Mouse (Mus musculus) liver, embryonic 14.5 days (tissue): ENCODE measurements at regions not wholly inside any gene's neighbourhood (a gene's known extent, or its start where the extent isn't known, plus 50 kb on each side); places are given as distances from the start of the nearest gene placed in this dataset.

Experiments
- ATAC-seq: fragments of 200-750 bp; cut with Nextera tagmentation; 2 replicates; pipeline ENCODE4 v1.8.0; 2017; ENCODE audit warnings: moderate number of reproducible peaks, mild to moderate bottlenecking, moderate library complexity; ENCODE audit not compliant: insufficient read depth
- DNase-seq, 3 experiments: peaks; one replicate each; pipeline ENCODE4 v3.0.0-alpha.2; 2012 to 2013; ENCODE audit warnings: low read depth in 3 of 3, low spot score in 3 of 3
- H3K27ac ChIP-seq: fragments of 300-500 bp; sonication (generic); 2 replicates; pipeline ENCODE4 v1.5.1; 2014; ENCODE audit warnings: moderate library complexity, mild to moderate bottlenecking, control low read depth, inconsistent platforms
- H3K27me3 ChIP-seq: fragments of 300-500 bp; sonication (generic); 2 replicates; pipeline ENCODE4 v1.6.1; 2014; ENCODE audit warnings: mild to moderate bottlenecking, low read length, moderate library complexity; ENCODE audit not compliant: control insufficient read depth, insufficient read depth
- H3K36me3 ChIP-seq: fragments of 300-500 bp; sonication (generic); replicated peaks from 2 replicates; pipeline ENCODE4 v1.6.1; 2014; ENCODE audit warnings: low read depth; ENCODE audit not compliant: control insufficient read depth, insufficient read depth
- H3K4me1 ChIP-seq, 2 experiments: fragments of 200-500 bp in 1 of 2; fragments of 300-500 bp in 1 of 2; sonication (generic) in 1 of 2; replicated peaks; 2 replicates each; pipeline ENCODE4 v1.6.1; 2012 to 2014; ENCODE audit warnings: antibody characterized with exemption in 1 of 2, inconsistent platforms in 1 of 2, low read length in 1 of 2; ENCODE audit not compliant: control insufficient read depth in 2 of 2, insufficient read depth in 2 of 2
- H3K4me2 ChIP-seq: fragments of 300-500 bp; sonication (generic); 2 replicates; pipeline ENCODE4 v1.6.1; 2014; ENCODE audit warnings: low read depth, mild to moderate bottlenecking, control low read depth, moderate library complexity
- H3K4me3 ChIP-seq, 2 experiments: fragments of 200-500 bp in 1 of 2; fragments of 300-500 bp in 1 of 2; sonication (generic) in 1 of 2; 2 replicates each; pipeline ENCODE4 v1.5.1; 2012 to 2014; ENCODE audit warnings: low read depth in 2 of 2, low read length in 2 of 2, mild to moderate bottlenecking in 2 of 2, control low read depth in 1 of 2, inconsistent platforms in 1 of 2, moderate library complexity in 1 of 2; ENCODE audit not compliant: insufficient read depth in 1 of 2
- H3K9ac ChIP-seq: fragments of 300-500 bp; sonication (generic); replicated peaks from 2 replicates; pipeline ENCODE4 v1.6.1; 2014; ENCODE audit warnings: mild to moderate bottlenecking, control low read depth, moderate library complexity
- H3K9me3 ChIP-seq: fragments of 300-500 bp; sonication (generic); 2 replicates; pipeline ENCODE4 v1.6.1; 2016; ENCODE audit warnings: low read length, mixed read lengths; ENCODE audit not compliant: control insufficient read depth
- CTCF ChIP-seq: IDR thresholded peaks from 2 replicates; pipeline ENCODE4 v1.5.1; 2016; ENCODE audit warnings: antibody characterized with exemption, low read depth, control low read depth
- EP300 ChIP-seq: IDR thresholded peaks from 2 replicates; pipeline ENCODE4 v1.6.1; 2016; ENCODE audit warnings: antibody characterized with exemption, low read depth
- WGBS: fragments of 180-500 bp; shearing (Covaris S2); extraction: QIAGEN DNeasy Blood & Tissue Kit; methylation state at CpG from one replicate; pipeline ENCODE4 v1.1.7; 2014; ENCODE audit not compliant: insufficient replicate concordance; 5-methylcytosine and 5-hydroxymethylcytosine counted together

- no peak for ATAC-seq
These were observed 952.8 kb downstream of the 4930447A16Rik start for GRCm38 (mm10) chr15:38378106-38378505.

GRCm38 (mm10) chr15:38387617-38388016 lies 962.3 kb downstream of the 4930447A16Rik start:
- 60% methylated on average over 7 of the region's 7 CpGs for WGBS
- H3K9ac ChIP-seq: no peak overlapping the region
- no peak for ATAC-seq
- H3K27ac ChIP-seq: no peak overlapping the region
- H3K4me3 ChIP-seq: no peak overlapping the region
- H3K4me1 ChIP-seq: peaks cover 17 to 21% of the 10 kb centered on the region in 2 experiments
- H3K4me2 ChIP-seq: no peak overlapping the region
- TF ChIP-seq EP300: no peak
- H3K9me3 ChIP-seq: no peaks in the 10 kb centered on the region
- no peak for DNase-seq
- H3K36me3 ChIP-seq: no peaks in the 10 kb centered on the region
- H3K27me3 ChIP-seq: no peaks in the 10 kb centered on the region

More at GRCm38 (mm10) chr15:38378106-38378505, 952.8 kb downstream of the 4930447A16Rik start:
- no peak for DNase-seq
- no peak overlapping the region for H3K4me2 ChIP-seq
- no peaks in the 10 kb centered on the region for H3K27me3 ChIP-seq
- 59% methylated on average over 8 of the region's 8 CpGs for WGBS
- no peak overlapping the region for H3K27ac ChIP-seq
- no peak overlapping the region for H3K4me3 ChIP-seq
- TF ChIP-seq CTCF (no peak), EP300 (no peak)
- no peaks in the 10 kb centered on the region for H3K9me3 ChIP-seq
- H3K4me1 ChIP-seq: peaks cover 0 to 5% of the 10 kb centered on the region in 2 experiments; a peak in 2 of 4 replicates
- no peaks in the 10 kb centered on the region for H3K36me3 ChIP-seq
- no peak overlapping the region for H3K9ac ChIP-seq

- Histone ChIP-seq H3K4me2 (no peak overlapping the region), H3K27ac (no peak overlapping the region), H3K4me1 (peaks cover 17 to 21% of the 10 kb centered on the region in 2 experiments), H3K9ac (no peak overlapping the region), H3K4me3 (no peak overlapping the region), H3K36me3 (no peaks in the 10 kb centered on the region), H3K9me3 (no peaks in the 10 kb centered on the region), H3K27me3 (no peaks in the 10 kb centered on the region)
- no peak for TF ChIP-seq EP300
- no peak for TF ChIP-seq CTCF
- DNase-seq: no peak
- WGBS: 65% methylated on average over 7 of the region's 7 CpGs
- no peak for ATAC-seq
These were observed 963.1 kb downstream of the 4930447A16Rik start for GRCm38 (mm10) chr15:38388436-38388835.

DNA sequence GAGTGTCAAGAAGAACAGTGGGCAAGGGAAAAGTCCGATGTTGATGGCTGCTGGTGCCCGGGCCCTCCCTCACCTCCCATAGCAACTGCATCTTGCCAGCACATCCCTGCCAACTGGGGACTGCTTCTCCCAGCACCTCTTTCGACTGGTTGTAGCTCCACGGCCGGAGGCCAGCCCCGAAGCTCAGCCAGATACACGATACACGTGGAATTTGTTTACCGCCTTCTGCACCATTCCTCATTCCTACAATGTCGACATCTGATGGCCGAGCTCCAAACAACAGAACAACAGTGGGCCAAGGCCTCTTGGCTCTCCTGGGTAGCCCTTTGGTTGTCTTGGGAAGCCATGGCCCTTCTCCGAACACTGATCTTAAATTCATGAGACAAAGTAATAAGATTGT lies 965.1 kb downstream of the 4930447A16Rik start:
- Histone ChIP-seq H3K27ac (no peak overlapping the region), H3K36me3 (no peaks in the 10 kb centered on the region), H3K9ac (no peak overlapping the region), H3K4me2 (no peak overlapping the region), H3K4me3 (no peak overlapping the region), H3K27me3 (no peaks in the 10 kb centered on the region), H3K9me3 (no peaks in the 10 kb centered on the region), H3K4me1 (peaks cover 6% of the 10 kb centered on the region in 2 experiments)
- no peak for DNase-seq
- no peak for ATAC-seq
- WGBS: 79% methylated on average over 12 of the region's 12 CpGs
- TF ChIP-seq CTCF (no peak), EP300 (no peak)

GRCm38 (mm10) chr15:38391420-38391819 lies 966.1 kb downstream of the 4930447A16Rik start:
- H3K9ac ChIP-seq: no peak overlapping the region
- DNase-seq (no peak), ATAC-seq (peak; percentile 60; the same call in 1 of the 2 replicates)
- H3K4me2 ChIP-seq: no peak overlapping the region
- H3K27ac ChIP-seq: no peak overlapping the region
- WGBS: 48% methylated on average over 6 of the region's 6 CpGs
- no peak overlapping the region for H3K4me3 ChIP-seq
- H3K9me3 ChIP-seq: no peaks in the 10 kb centered on the region
- TF ChIP-seq EP300: no peak
- TF ChIP-seq CTCF: no peak
- no peaks in the 10 kb centered on the region for H3K27me3 ChIP-seq
- peaks cover 6% of the 10 kb centered on the region in 2 experiments for H3K4me1 ChIP-seq
- H3K36me3 ChIP-seq: no peaks in the 10 kb centered on the region
